Mouse (Mus musculus) C2C12 (cell line): ENCODE measurements around the gene Pde7b.

Experiments used
- CEBPB ChIP-seq: IDR thresholded peaks from one replicate; pipeline ENCODE4 v1.6.1; 2011; ENCODE audit warnings: low read depth, mild to moderate bottlenecking, control low read depth, moderate library complexity
- CTCF ChIP-seq: IDR thresholded peaks from one replicate; pipeline ENCODE4 v1.5.1; 2011; ENCODE audit not compliant: control insufficient read depth, insufficient read depth, insufficient read length
- FOSL1 ChIP-seq: IDR thresholded peaks from one replicate; pipeline ENCODE4 v1.8.0; 2011; ENCODE audit warnings: mild to moderate bottlenecking, low read length; ENCODE audit not compliant: poor library complexity, insufficient read depth, severe bottlenecking
- MAX ChIP-seq: IDR thresholded peaks from one replicate; pipeline ENCODE4 v1.6.1; 2011; ENCODE audit warnings: mild to moderate bottlenecking, control low read depth
- MYOD1 ChIP-seq: IDR thresholded peaks from one replicate; pipeline ENCODE4 v1.6.1; 2011; ENCODE audit warnings: low read depth; ENCODE audit not compliant: control insufficient read depth, insufficient read length
- MYOG ChIP-seq: IDR thresholded peaks from one replicate; pipeline ENCODE4 v1.6.1; 2011; ENCODE audit not compliant: control insufficient read depth, insufficient read length; ENCODE audit errors: extremely low read depth
- USF1 ChIP-seq: IDR thresholded peaks from one replicate; pipeline ENCODE4 v1.6.1; 2011; ENCODE audit warnings: low read depth, mild to moderate bottlenecking, control low read depth, moderate library complexity

- no peak for TF ChIP-seq CTCF
- no peak for TF ChIP-seq MAX
- TF ChIP-seq CEBPB, result no peak
- no peak for TF ChIP-seq MYOD1
- no peak for TF ChIP-seq FOSL1
- no peak for TF ChIP-seq USF1
- TF ChIP-seq MYOG, result no peak
Measured at GRCm38 (mm10) chr10:20382807-20383419, 342.0 kb downstream of the Pde7b start.
